Mouse (Mus musculus): ENCODE measurements at regions not wholly inside any gene's neighbourhood (a gene's known extent, or its start where the extent isn't known, plus 50 kb on each side); places are given as distances from the start of the nearest gene placed in this dataset.

- TF ChIP-seq BHLHE40 (IDR thresholded peaks at IDR 0.05; ENCODE audit: low read depth, low read length) = no peak
- TF ChIP-seq RCOR1 (conservative IDR thresholded peaks at IDR 0.05; ENCODE audit: low read depth, low read length) = no peak
- no peak for TF ChIP-seq IRF4 (IDR thresholded peaks at IDR 0.05; ENCODE audit: low read depth, low read length)
- no peak for TF ChIP-seq UBTF (IDR thresholded peaks at IDR 0.05; ENCODE audit: low read depth, low read length)
- no peak for TF ChIP-seq JUND (conservative IDR thresholded peaks at IDR 0.05; ENCODE audit: low read depth, low read length)
- TF ChIP-seq EP300 (IDR thresholded peaks at IDR 0.05; ENCODE audit: low read length) = no peak
- TF ChIP-seq MXI1 (IDR thresholded peaks at IDR 0.05; ENCODE audit: low read depth, low read length) = no peak
- TF ChIP-seq ZC3H11A (IDR thresholded peaks at IDR 0.05; ENCODE audit: low read depth, low read length) = no peak
- no peak for TF ChIP-seq NELFE (IDR thresholded peaks at IDR 0.05; ENCODE audit: low read depth, low read length)
- no peak for TF ChIP-seq MAFK (IDR thresholded peaks at IDR 0.05; ENCODE audit: insufficient replicate concordance, low read length)
- no peak for TF ChIP-seq KAT2A (IDR thresholded peaks at IDR 0.05; ENCODE audit: insufficient replicate concordance, low read length)
- H3K9ac ChIP-seq (ENCODE audit: insufficient read depth, low read depth) = no peak overlapping the region
- H3K36me3 ChIP-seq (replicated peaks in 1 of 2; ENCODE audit: control insufficient read depth in 1 of 2, insufficient read depth in 1 of 2, low read length in 1 of 2) = no peaks in the 10 kb centered on the region
- H3K4me2 ChIP-seq (ENCODE audit: insufficient read depth, low read depth, poor library complexity, severe bottlenecking) = no peak overlapping the region
- H3K27me3 ChIP-seq (replicated peaks) = no peaks in the 10 kb centered on the region
- in situ Hi-C loops (cut with MboI; ENCODE audit: low pct_ligation_motif_present, low pct_unique_long_range_greater_than_20kb, low sequenced_read_pairs) (no loop called here), dilution Hi-C loops (cut with MboI; ENCODE audit: extremely low pct_ligation_motif_present, extremely low pct_unique_long_range_greater_than_20kb, low sequenced_read_pairs) (no loop called here)
- H3K4me1 ChIP-seq (ENCODE audit: control insufficient read depth in 1 of 2, insufficient read depth in 2 of 2) = peaks cover 0 to 21% of the 10 kb centered on the region in 2 experiments; a peak in 2 of 4 replicates
- DNase-seq (ENCODE audit: extremely low read depth) = no peak
- H3K9me3 ChIP-seq (replicated peaks; ENCODE audit: low read length) = no peaks in the 10 kb centered on the region
- H3K79me2 ChIP-seq (replicated peaks; ENCODE audit: control insufficient read depth, extremely low read depth, insufficient read depth, poor library complexity, severe bottlenecking) = no peaks in the 10 kb centered on the region
- no peak overlapping the region for H3K27ac ChIP-seq (ENCODE audit: insufficient read depth, low read depth)
- no peak overlapping the region for H3K4me3 ChIP-seq (replicated peaks in 1 of 3; ENCODE audit: low read depth in 2 of 3, low read length in 2 of 3, poor library complexity in 1 of 3)
These were observed 98.7 kb upstream of the Wls start for GRCm38 (mm10) chr3:159740600-159741279.

GRCm38 (mm10) chr3:159741816-159742215 is 97.7 kb upstream of the Wls start:
- Histone ChIP-seq H3K9ac (ENCODE audit: insufficient read depth, low read depth) (no peak overlapping the region), H3K4me1 (ENCODE audit: control insufficient read depth in 1 of 2, insufficient read depth in 2 of 2) (peaks cover 0 to 21% of the 10 kb centered on the region in 2 experiments; a peak in 2 of 4 replicates), H3K79me2 (replicated peaks; ENCODE audit: control insufficient read depth, extremely low read depth, insufficient read depth, poor library complexity, severe bottlenecking) (no peaks in the 10 kb centered on the region), H3K27ac (ENCODE audit: insufficient read depth, low read depth) (no peak overlapping the region), H3K4me2 (ENCODE audit: insufficient read depth, low read depth, poor library complexity, severe bottlenecking) (no peak overlapping the region), H3K27me3 (replicated peaks) (no peaks in the 10 kb centered on the region), H3K36me3 (replicated peaks in 1 of 2; ENCODE audit: control insufficient read depth in 1 of 2, insufficient read depth in 1 of 2, low read length in 1 of 2) (no peaks in the 10 kb centered on the region), H3K9me3 (replicated peaks; ENCODE audit: low read length) (no peaks in the 10 kb centered on the region), H3K4me3 (replicated peaks in 1 of 3; ENCODE audit: low read depth in 2 of 3, low read length in 2 of 3, poor library complexity in 1 of 3) (no peak overlapping the region)
- dilution Hi-C loops (cut with MboI; ENCODE audit: extremely low pct_ligation_motif_present, extremely low pct_unique_long_range_greater_than_20kb, low sequenced_read_pairs) (no loop called here), in situ Hi-C loops (cut with MboI; ENCODE audit: low pct_ligation_motif_present, low pct_unique_long_range_greater_than_20kb, low sequenced_read_pairs) (no loop called here)
- DNase-seq (ENCODE audit: extremely low read depth) = peak; percentile 89
- TF ChIP-seq CHD1 (IDR thresholded peaks at IDR 0.05; ENCODE audit: low read depth, low read length) (no peak), ZNF384 (IDR thresholded peaks at IDR 0.05; ENCODE audit: low read depth, low read length) (peak; percentile 58), ELF1 (IDR thresholded peaks at IDR 0.05; ENCODE audit: low read depth, low read length) (no peak), MAFK (IDR thresholded peaks at IDR 0.05; ENCODE audit: insufficient replicate concordance, low read length) (no peak), MAX (IDR thresholded peaks at IDR 0.05; ENCODE audit: low read length) (no peak), USF2 (conservative IDR thresholded peaks at IDR 0.05; ENCODE audit: low read depth, low read length) (no peak), PAX5 (IDR thresholded peaks at IDR 0.05; ENCODE audit: low read length) (no peak), POLR2AphosphoS2 (IDR thresholded peaks at IDR 0.05; ENCODE audit: low read depth, low read length) (no peak), IRF4 (IDR thresholded peaks at IDR 0.05; ENCODE audit: low read depth, low read length) (peak; percentile 67), TCF12 (IDR thresholded peaks at IDR 0.05; ENCODE audit: low read depth, low read length) (peak; percentile 31; the same call in 1 of the 2 replicates), ETS1 (conservative IDR thresholded peaks at IDR 0.05; ENCODE audit: low read depth, low read length) (0 out of 2 replicates have a peak, but pooled peaks have one; percentile 39), USF1 (IDR thresholded peaks at IDR 0.05; ENCODE audit: low read depth, low read length) (no peak), TBP (conservative IDR thresholded peaks at IDR 0.05; ENCODE audit: low read depth, low read length) (no peak), UBTF (IDR thresholded peaks at IDR 0.05; ENCODE audit: low read depth, low read length) (no peak), CHD2 (IDR thresholded peaks at IDR 0.05; ENCODE audit: low read length) (no peak), NRF1 (IDR thresholded peaks at IDR 0.05; ENCODE audit: low read depth, low read length) (no peak), MEF2A (IDR thresholded peaks at IDR 0.05; ENCODE audit: borderline replicate concordance, low read depth, low read length) (peak; percentile 64; the same call in 1 of the 2 replicates), ZC3H11A (IDR thresholded peaks at IDR 0.05; ENCODE audit: low read depth, low read length) (no peak), HCFC1 (IDR thresholded peaks at IDR 0.05; ENCODE audit: low read depth, low read length) (no peak), MXI1 (IDR thresholded peaks at IDR 0.05; ENCODE audit: low read depth, low read length) (no peak), KAT2A (IDR thresholded peaks at IDR 0.05; ENCODE audit: insufficient replicate concordance, low read length) (no peak), ZMIZ1 (IDR thresholded peaks at IDR 0.05; ENCODE audit: low read depth, low read length) (no peak), RAD21 (IDR thresholded peaks at IDR 0.05; ENCODE audit: low read depth, low read length) (no peak), ZKSCAN1 (IDR thresholded peaks at IDR 0.05; ENCODE audit: borderline replicate concordance, low read depth, low read length) (no peak), CTCF (conservative IDR thresholded peaks at IDR 0.05 in 1 of 2, IDR thresholded peaks at IDR 0.05 in 1 of 2; ENCODE audit: low read depth in 2 of 2, low read length in 2 of 2) (no peak), MAZ (IDR thresholded peaks at IDR 0.05; ENCODE audit: low read depth, low read length) (no peak), EP300 (IDR thresholded peaks at IDR 0.05; ENCODE audit: low read length) (peak; percentile 77)
